In the genomic region with DNA sequence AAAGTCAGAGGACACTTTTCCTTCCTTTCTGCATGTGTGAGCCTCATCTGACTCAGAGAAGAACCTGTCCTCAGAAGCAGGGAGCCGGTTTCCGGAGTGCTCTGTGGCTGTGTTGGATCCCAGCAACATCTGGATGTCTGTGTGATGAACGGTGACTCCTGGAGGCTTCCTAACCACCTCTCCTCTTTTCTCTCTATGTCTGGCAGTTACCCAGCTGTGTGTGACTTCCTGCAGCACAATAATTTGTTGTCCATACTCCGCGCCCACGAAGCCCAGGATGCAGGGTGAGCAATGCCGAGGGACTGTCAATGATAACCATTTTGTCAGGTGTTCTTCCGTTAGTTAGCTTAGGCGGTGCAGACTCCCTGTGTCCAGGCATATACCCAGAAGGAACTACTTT, we compare ENCODE assay signal across 19 mouse cellular contexts.
DNase-seq lines count a peak whose midpoint lies in the region; TF ChIP-seq lines count a peak whose summit lies in the region.
"Had no signal": no experiment of that assay in that cellular context is flagged by ENCODE, and none has a peak within 500 bp of the region (broad histone marks: within the 10 kb centered on the region; RNA-seq: fewer than 3 reads in every experiment).

No protein-coding gene starts in this region.

- H3K4me3 ChIP-seq in layer of hippocampus, adult 2 months: no peak overlapping the region
- H3K4me3 ChIP-seq: embryonic facial prominence, embryonic 13.5 days; embryonic facial prominence, embryonic 15.5 days; erythroblast, embryonic 14.5 days; forebrain, embryonic 10.5 days; forebrain, embryonic 12.5 days had no signal

- H3K27ac ChIP-seq in layer of hippocampus, adult 2 months: peak overlapping the region; percentile 52; the same call in 1 of the 2 replicates
- H3K27ac ChIP-seq: embryonic facial prominence, embryonic 13.5 days; embryonic facial prominence, embryonic 15.5 days; forebrain, embryonic 10.5 days; forebrain, embryonic 12.5 days had no signal

- peak; percentile 5 for DNase-seq in heart, adult 8-10 months (ENCODE audit: low spot score)
- DNase-seq in heart, adult 18-20 months: no peak
- DNase-seq in layer of hippocampus, adult 2 months (ENCODE audit: low spot score in 2 of 2): no peak
- no peak for DNase-seq in layer of hippocampus, adult 8-10 months (ENCODE audit: low spot score in 2 of 2)
- DNase-seq: adrenal gland, adult 2 months; adrenal gland, postnatal 10 days; adrenal gland, postnatal 25 days; cerebellum, adult 11 months; cerebellum, adult 18-20 months; cerebellum, adult 8-10 months; cerebellum, adult 9-11 months; cerebellum, postnatal 14 days; cerebellum, postnatal 36 days; embryo, embryonic 11 days had no signal

- no peak for TF ChIP-seq CTCF in layer of hippocampus, adult 2 months (conservative IDR thresholded peaks at IDR 0.05)
